Mouse (Mus musculus): Measurements from ENCODE around the gene Prkag1. TPM values are rescaled to one million over a fixed set of nuclear protein-coding genes. Genes with fewer than 3 reads are reported as not detected.
A peak's percentile ranks its signal among the peaks of the same experiment; 100 is the strongest.

Prkag1 gene
- total RNA-seq, 1 experiment from 2014 or later, result 59.1 TPM

DNA sequence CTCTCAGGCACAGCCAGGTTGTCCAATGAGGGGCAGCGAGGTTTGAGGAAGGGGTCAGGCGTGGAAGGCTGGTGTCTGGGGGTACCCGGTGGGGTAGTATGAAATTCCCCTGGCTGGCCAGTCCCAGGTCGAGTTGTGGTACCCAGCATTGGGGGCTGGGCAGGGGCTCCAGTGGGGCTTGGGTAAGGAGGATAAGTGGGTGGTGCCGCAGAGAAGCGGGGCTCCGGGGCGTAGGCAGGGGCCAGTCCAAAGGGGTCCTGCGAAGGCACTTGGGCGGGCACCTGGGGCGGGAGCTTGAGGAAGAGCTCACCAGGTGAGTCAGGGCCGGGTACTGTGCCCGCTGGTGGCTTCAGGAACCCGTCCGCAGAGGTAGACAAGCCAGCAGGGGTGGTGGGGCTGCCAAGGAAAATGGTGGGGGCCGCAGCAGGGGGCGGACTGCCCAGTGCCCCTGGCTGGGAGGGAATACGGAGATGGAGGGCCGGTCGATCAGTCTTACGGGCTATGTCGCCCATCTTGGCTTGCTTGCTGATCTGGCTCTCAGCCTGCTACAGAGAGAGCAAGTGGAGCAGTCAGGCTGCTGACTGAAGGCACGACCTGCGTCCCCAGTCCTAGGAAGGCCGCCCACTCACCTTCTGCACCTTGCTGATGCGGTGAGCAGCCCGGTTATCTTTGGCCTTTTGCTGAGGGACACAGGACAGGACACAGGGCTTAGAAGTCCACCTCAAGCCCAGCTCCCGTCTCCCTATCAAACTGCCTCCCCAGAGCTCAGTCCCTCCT is 22.0 kb upstream of the Prkag1 start:
- DNase-seq, result peak; percentile 4

DNA sequence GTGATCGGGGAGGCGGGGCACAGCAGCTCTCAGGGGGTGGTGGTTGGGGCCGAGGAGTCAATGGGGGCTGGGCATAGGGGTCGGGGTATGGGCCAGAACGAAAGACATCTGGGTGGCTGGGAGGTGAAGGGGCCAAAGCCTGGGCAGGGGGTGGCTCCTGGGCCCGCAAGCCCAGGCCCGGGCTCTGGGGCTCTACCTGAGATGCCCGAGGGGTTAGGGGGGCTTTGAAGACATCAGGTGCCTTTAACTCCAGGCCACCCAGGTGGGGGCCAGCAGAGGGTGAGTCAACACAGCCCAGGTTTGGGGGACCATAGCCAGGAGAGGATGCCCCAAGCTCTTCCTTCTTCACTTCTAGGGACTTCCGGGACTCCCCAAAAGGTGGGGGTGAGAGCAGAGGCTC is 21.4 kb upstream of the Prkag1 start:
- DNase-seq, result peak; percentile 4

DNA sequence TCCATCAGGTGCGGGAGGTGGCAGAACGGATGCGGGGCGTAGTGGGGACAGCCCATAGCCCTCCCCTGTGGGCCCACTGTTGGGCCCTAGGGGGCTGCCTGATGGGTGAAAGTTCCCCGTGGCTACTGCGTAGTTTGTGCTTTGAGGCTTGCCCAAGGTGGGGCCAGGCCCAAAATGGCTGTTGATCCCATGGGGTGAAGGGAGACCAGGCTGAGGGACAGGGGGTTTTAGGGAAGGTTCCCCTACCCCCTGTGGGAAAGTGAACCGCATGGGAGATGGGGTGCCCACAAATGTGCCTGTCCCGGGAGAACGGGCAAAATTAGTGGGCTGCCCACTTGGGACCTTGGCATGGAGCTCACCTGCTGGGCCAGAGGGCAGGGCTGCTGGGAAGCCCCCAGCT is 20.8 kb upstream of the Prkag1 start:
- DNase-seq, result no peak

- DNase-seq, result no peak
Observed at GRCm38 (mm10) chr15:98851229-98851818, 20.0 kb upstream of the Prkag1 start.

DNA sequence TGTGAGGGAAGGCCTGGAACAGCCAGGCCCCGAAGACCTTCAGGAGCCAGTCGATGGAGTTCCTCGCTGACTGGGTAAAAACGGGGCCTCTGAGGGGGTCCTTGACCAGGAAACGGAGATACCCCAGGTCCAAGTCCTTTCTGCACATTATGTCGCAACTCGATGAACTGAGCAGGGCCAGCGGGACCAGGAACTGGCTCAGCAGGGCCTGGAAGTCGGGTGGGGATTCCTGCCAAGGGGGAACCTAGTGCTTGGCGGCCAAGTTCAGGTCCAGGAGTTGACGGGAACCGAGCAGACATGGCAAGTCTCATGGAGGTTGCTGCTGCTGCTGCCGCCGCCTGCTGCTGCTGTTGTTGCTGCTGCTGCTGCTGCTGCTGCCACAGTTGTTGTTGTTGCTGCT is 19.3 kb upstream of the Prkag1 start:
- DNase-seq, result peak; percentile 57

DNA sequence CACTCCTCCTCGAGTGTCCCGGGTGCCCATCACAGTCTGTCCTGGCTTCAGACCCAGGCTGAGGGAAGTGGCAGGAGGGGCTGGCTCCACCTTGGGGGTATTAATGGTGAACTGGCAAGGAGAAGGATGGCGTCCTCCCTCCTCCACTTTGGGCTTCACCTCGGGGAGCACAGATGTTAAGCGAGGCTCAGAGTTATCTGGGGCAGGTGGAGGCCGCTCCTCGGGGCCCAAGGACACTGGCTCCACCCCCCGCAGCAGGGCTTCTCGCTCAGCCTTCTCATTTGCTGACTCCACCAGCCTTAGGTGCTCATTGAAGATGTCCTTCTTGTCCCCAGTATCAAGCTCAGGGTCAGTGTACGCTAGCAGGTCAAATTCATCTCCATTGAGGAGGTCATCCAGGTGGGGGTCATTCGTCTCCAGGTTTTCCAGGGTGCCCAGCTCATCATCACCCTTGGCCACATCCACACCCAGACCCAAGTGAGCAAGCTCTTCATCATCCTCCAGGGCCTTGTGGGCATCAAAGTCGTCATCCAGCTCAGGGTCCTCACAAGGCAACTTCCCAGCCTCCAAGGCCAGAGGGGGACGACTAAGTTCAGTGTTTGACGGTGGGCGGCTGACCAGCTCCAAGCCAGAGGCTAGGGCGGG is 18.8 kb upstream of the Prkag1 start:
- no peak for DNase-seq

DNA sequence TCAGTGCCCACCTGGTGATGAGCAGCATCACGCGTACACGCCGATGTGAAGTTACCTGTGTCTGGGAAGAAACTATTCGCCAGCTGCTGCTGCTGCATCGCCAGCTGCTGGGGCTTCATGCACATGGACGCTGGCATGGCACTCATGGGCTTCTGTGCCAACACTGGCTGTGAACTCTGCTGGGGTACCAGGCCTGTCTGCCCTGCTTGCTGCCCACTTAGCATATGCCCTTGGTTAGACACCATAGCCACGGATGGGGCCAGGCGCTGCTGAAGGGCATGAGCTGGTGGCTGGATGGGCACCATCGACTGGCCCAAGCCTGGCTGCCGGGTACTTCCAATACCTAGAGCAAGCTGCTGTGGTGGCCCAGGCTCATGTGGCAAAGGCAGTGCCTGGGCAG is 17.8 kb upstream of the Prkag1 start:
- DNase-seq, result no peak

DNA sequence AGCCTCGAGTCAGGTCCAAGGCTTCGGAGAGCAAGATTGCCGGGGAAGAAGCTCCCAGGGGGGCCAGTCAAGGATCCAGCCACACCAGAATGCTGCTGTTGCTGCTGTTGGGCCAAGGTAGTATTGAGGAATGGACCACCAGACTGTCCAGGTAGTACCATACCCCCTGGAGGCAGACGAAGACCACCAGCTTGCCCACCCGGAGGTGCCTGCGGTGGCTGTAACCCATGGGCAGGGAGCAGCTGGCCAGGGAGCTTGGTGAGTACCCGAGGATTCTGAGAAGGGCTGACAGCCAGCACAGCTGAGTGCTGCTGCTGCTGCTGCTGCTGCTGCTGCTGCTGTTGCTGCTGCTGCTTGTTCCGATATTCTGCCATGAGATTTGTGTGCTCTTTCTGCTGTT is 14.8 kb upstream of the Prkag1 start:
- no peak for DNase-seq

DNA sequence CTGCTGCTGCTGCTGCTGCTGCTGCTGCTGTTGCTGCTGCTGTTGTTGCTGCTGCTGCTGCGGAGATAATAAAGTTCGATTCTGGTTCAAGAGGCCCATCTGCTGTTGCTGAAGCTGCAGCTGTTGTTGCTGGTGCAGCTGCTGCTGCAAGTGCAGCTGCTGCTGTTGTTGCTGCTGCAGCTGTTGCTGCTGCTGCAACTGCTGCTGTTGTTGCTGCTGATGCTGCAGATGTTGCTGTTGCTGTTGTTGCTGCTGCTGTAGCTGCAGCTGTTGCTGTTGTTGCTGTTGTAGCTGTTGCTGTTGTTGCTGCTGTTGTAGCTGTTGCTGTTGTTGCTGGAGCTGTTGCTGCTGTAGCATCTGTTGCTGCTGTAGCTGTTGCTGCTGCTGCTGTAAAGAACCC is 13.8 kb upstream of the Prkag1 start:
- no peak for DNase-seq

DNA sequence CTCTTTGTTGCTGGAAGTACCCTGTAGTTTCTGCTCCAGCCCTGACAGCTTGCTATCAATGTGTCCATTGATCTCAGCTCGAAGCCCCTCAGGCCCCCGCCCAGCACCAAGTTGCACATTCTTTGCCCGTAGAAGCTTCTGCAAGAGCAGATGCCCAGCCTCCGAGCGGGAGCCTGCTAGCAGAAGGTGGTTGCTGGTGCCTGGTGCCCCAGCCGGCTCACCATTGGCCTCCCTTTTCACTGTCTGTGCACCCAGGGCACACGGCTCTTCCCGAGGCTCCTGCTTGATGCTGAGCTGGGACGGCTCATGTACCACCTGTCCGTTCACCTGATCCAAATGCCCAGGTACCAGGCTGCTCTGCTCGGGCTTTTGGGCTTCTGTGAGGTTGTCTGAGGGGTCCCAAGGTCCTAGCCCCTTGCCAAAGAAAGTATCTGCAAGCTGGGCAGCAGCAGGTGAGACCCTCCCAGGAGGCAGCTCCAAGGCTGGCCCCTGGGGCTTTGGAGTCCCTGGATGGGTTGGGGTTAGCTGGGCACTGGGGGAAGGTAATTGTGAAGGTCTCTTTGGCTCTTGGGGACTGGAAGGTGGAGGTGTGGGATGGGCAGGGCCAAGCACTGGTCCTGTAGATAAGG is 12.4 kb upstream of the Prkag1 start:
- DNase-seq, result no peak

DNA sequence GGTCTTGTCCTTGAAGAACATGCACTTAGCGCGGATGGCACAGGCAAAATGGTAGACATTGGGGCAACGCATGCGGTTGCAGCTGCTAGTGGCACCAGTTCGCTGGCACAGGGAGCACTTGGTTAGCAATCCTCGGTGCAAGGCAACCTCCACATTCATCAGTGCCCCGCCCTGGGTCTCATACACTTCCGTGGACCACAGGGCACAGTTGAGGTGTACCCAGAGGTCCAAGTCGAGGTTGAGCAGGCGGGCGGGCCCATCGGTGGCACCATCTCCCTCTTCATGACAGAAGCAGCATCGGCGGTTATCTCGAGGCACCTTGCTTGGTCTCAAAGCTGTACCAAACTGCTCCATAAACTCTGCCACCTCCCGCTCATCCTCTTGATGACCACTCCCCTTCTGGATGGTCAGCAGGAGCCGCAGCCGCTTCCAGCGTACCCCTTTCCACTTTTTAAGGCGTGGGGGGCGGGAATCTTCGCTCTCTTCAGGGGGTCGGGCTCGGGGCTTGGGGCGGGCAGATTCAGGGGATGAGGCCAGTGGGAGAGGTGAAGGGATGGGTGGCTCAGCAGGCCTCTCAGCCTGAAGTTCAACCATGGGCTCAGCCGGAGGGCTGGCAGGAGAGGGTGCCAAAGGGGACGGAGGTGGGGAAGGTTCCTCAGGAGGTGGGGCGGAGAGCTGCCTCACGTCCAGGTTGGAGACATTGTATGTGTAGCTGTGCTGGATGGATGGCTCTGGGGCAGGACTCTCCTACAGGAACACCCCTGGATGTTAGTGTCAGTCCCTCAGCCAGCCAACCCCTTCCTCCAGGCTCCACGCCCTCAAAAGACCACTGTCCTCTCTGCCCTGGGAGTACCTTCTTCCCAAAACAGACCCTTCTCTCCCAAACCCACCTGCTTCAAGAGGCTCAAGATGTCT is 8.6 kb upstream of the Prkag1 start:
- DNase-seq, result no peak

DNA sequence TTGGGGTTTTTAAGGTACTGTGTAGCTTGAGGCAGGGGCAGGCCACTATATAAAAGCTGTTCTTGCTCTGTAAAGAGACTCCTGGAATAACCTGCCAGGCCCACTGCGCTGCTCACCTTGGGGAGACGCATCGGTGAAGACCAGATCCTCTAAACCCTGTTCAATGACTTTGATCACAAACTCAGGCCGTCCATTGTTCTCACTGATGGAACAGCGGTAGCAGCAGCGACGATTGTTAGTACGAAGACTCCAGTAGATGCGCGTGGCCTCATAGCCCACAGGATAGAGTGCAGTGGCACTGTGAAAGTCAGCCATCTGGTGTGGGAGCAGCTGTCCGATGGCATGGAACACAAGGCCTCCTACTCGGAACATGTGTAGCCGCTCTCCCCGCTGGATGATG is 7.8 kb upstream of the Prkag1 start:
- no peak for DNase-seq

DNA sequence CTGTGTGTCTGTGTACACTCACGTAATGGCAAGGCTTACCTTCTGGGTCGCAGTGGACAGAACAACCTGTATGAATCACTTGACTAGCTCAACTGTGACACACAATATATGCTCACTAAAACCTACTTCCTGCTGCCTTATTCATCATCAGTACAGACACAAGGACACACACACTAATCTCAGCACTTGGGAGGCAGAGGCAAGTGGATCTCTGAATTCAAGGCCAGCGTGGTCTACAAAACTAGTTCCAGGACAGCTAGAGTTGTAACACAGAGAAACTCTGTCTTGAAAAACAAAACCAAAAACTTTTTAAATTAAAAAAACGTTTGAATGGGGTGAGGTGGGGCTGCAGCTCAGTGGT is 6.4 kb upstream of the Prkag1 start:
- no peak for DNase-seq

- no peak for DNase-seq
Observed at GRCm38 (mm10) chr15:98837006-98837742, 5.9 kb upstream of the Prkag1 start.

DNA sequence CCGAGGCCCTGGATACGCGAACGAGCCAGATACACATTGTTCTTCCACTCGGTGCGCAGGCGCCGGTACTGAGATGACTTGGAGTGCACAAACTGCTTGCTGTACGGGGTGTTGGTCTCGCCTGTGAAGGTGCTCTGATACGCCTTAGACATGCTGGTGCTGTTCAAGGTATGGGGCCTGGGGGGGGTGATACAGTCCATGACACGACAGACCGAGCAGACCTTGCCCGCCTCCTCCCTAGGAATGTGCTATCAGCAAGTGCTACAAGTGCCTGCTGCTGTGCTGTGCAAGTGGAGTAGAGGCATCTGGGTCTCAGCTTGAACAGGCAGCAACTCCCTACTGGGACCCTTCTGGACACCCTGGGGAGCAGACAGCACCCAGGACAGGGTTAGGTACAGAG is 4.0 kb upstream of the Prkag1 start:
- no peak for DNase-seq

- no peak for DNase-seq
Observed at GRCm38 (mm10) chr15:98834059-98834458, 2.7 kb upstream of the Prkag1 start.

- no peak for DNase-seq
Observed at GRCm38 (mm10) chr15:98833281-98833680, 2.0 kb upstream of the Prkag1 start.

DNA sequence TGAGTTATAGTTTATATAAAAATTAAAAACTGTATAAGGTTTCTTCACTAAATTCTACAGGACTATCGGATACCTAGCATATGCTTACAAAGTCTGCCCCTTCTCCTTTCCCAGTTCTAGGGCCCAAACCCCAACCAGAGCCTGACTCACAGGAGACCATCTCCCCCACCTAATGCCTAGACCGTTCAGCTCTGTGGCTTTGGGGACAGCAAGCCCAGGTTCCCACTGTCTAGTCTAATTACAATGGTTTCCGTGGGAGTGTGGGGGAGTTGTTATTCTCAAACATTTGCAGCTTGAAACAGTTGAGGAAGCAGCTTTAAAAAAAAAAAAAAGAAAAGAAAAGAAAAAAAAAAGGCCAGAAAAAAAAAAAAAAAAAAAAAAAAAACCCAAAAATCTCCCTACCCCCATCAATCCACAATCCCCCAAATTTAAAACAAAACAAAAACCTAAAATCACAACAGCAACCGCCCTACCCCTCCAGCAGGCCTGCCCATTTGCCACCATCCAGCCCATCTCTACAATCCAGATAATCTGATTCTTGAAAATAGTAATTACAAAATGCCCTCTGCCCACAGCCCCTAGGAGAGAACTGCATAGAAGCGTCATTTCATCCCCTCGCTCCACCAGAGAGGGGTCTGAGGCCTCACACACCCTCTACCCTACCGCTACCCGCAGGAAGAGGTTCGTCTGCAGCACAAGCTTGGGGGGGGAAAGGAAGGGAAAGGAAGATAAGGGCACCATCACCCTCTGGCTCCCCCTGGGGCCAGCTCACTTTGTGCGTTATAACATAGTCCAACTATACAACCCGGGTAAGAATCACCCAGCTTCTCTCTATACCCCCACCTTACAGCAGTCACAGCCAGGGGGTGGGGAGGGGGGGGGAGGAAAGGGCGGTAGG is 1.1 kb upstream of the Prkag1 start:
- DNase-seq, result peak; percentile 58

GRCm38 (mm10) chr15:98831684-98832035 is 339 bp upstream of the Prkag1 start:
- no peak for DNase-seq

GRCm38 (mm10) chr15:98827611-98828011 is 3.7 kb downstream of the Prkag1 start:
- no peak for DNase-seq

GRCm38 (mm10) chr15:98823434-98823833 is 7.9 kb downstream of the Prkag1 start:
- no peak for DNase-seq

All from adrenal gland, postnatal 14 days (tissue).